Mouse (Mus musculus) liver, postnatal 0 days (tissue): Measurements from ENCODE around the gene Dalrd3.

Experiments
- CTCF ChIP-seq: sonication (generic); IDR thresholded peaks from 2 replicates; pipeline ENCODE4 v1.5.1; 2016; ENCODE audit warnings: antibody characterized with exemption, low read depth
- EP300 ChIP-seq: IDR thresholded peaks from 2 replicates; pipeline ENCODE4 v1.6.1; 2016; ENCODE audit warnings: antibody characterized with exemption, low read depth, mild to moderate bottlenecking

GRCm38 (mm10) chr9:108589229-108589628 lies 19.5 kb downstream of the Dalrd3 start:
- TF ChIP-seq CTCF (peak; percentile 47; the same call in 1 of the 2 replicates), EP300 (no peak)
